Mouse (Mus musculus) heart, postnatal 25 days (tissue): Measurements from ENCODE around the gene Sele. TPM values are rescaled to one million over a fixed set of nuclear protein-coding genes. Genes with fewer than 3 reads are reported as not detected.

ENCODE experiments used
- total RNA-seq, 2 experiments: library from RNA; stranded (reverse); gene quantifications; 2 replicates each; pipeline ENCODE4 v1.2.3; 2021

The Sele gene
- total RNA-seq, 2 experiments from 2014 or later, result 0.78 to 0.83 TPM

Other genes with a start within 250 kb of the Sele start
- gene Scyl3, start 119.1 kb upstream of the Sele start, total RNA-seq, result 1 to 10 TPM; 5.1 to 5.6 TPM
- gene BC055324, start 53.4 kb upstream of the Sele start, total RNA-seq, result under 1 TPM; 0.62 to 0.81 TPM
- 1 to 10 TPM; 3.6 to 4.1 TPM for gene Mettl18, start 53.3 kb upstream of the Sele start, total RNA-seq
- gene Sell, start 13.7 kb downstream of the Sele start, total RNA-seq, result 1 to 10 TPM in 1 of 2 experiments, under 1 TPM in 1; 0.94 to 1.6 TPM
- gene Selp, start 67.0 kb downstream of the Sele start, total RNA-seq, result 1 to 10 TPM; 1.3 to 1.4 TPM
- gene F5, start 103.6 kb downstream of the Sele start, total RNA-seq, result 1 to 10 TPM; 1.6 to 1.9 TPM
- gene Slc19a2, start 200.8 kb downstream of the Sele start, total RNA-seq, result 1 to 10 TPM; 7.0 to 7.2 TPM
- 1 to 10 TPM; 6.3 to 7.2 TPM for gene Ccdc181, start 227.4 kb downstream of the Sele start, total RNA-seq